Mouse (Mus musculus) limb, embryonic 12.5 days (tissue): ENCODE data around the gene Auts2. TPM values are rescaled to one million over a fixed set of nuclear protein-coding genes. Genes with fewer than 3 reads are reported as not detected.
A peak's percentile ranks its signal among the peaks of the same experiment; 100 is the strongest.

Source experiments
- ATAC-seq: fragments of 200-750 bp; cut with Nextera tagmentation; 2 replicates; pipeline ENCODE4 v1.8.0; 2017; ENCODE audit warnings: low read depth, moderate TSS enrichment; ENCODE audit not compliant: insufficient number of reproducible peaks, insufficient read depth, low FRiP score, low TSS enrichment
- H3K27ac ChIP-seq: fragments of 300-500 bp; sonication (generic); 2 replicates; pipeline ENCODE4 v1.5.1; 2016; ENCODE audit warnings: mild to moderate bottlenecking, moderate library complexity
- H3K27me3 ChIP-seq: fragments of 300-500 bp; sonication (generic); 2 replicates; pipeline ENCODE4 v1.6.1; 2016; ENCODE audit warnings: mild to moderate bottlenecking, moderate library complexity
- H3K36me3 ChIP-seq: fragments of 300-500 bp; sonication (generic); 2 replicates; pipeline ENCODE4 v1.6.1; 2016; ENCODE audit warnings: mild to moderate bottlenecking, moderate library complexity
- H3K4me1 ChIP-seq: fragments of 300-500 bp; sonication (generic); replicated peaks from 2 replicates; pipeline ENCODE4 v1.6.1; 2016
- H3K4me2 ChIP-seq: fragments of 300-500 bp; sonication (generic); 2 replicates; pipeline ENCODE4 v1.6.1; 2016; ENCODE audit warnings: mild to moderate bottlenecking, moderate library complexity
- H3K4me3 ChIP-seq: fragments of 300-500 bp; sonication (generic); replicated peaks from 2 replicates; pipeline ENCODE4 v1.5.1; 2016; ENCODE audit warnings: mild to moderate bottlenecking
- H3K9ac ChIP-seq: fragments of 300-500 bp; sonication (generic); replicated peaks from 2 replicates; pipeline ENCODE4 v1.6.1; 2016; ENCODE audit warnings: mild to moderate bottlenecking, moderate library complexity
- H3K9me3 ChIP-seq: fragments of 300-500 bp; sonication (generic); 2 replicates; pipeline ENCODE4 v1.6.1; 2016; ENCODE audit warnings: mild to moderate bottlenecking, moderate library complexity
- WGBS: fragments of 180-500 bp; shearing (Covaris S2); methylation state at CpG from one replicate; pipeline ENCODE4 v1.1.7; 2016; 5-methylcytosine and 5-hydroxymethylcytosine counted together
- polyA plus RNA-seq: library from polyadenylated mRNA; unstranded; fragments of >200 nt; fragmentation: Nextera tagmentation; extraction: Ambion mirVana; gene quantifications from 2 replicates; pipeline ENCODE4 v1.2.1, GENCODE M21; 2016

Gene Auts2
- polyA plus RNA-seq, 1 experiment from 2014 or later = 66.4 TPM

DNA sequence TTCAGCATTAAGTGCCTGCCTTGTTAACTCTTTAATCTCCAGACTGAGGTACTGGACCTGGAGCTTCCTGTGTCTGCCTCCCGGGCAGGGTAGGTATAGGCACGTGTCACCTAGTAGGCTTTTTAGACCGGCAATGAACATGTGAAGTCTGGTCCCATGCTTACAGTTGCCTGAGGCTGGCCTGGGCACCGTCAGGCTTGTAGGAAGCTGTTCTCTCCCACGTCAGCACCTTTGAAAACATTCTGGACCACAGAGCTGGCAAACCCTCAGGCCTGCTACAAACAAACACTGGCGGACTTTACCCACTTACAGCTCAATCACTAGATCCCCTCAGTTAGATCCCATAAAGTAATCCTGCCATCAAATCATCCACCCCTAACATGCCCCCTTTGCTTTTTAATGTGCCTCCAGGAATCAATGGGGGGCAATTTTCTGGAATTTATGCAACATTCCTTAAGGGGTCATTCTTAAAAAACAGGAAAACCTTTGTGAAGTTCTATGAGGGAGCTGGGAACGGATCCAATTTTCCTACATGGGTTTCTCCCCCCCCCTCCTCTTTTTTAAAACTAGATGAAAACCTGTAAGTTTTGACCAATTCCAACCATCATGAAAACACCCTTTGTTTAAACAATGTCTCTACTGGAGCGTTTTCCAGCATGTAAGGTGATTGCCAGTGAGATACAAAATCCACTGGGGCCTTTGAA is 692.4 kb downstream of the Auts2 start:
- Histone ChIP-seq H3K27ac (peak overlapping the region; percentile 84), H3K9ac (no peak overlapping the region), H3K36me3 (no peaks in the 10 kb centered on the region), H3K4me1 (peaks cover 56% of the 10 kb centered on the region), H3K9me3 (no peaks in the 10 kb centered on the region), H3K4me3 (no peak overlapping the region), H3K4me2 (peak overlapping the region; percentile 40; the same call in 1 of the 2 replicates), H3K27me3 (peaks cover 4% of the 10 kb centered on the region; the same call in 1 of the 2 replicates)
- 34% methylated on average over 8 of the region's 8 CpGs for WGBS
- peak; percentile 38 for ATAC-seq

GRCm38 (mm10) chr5:131849644-131850043 is 693.5 kb downstream of the Auts2 start:
- Histone ChIP-seq H3K36me3 (no peaks in the 10 kb centered on the region), H3K4me2 (no peak overlapping the region), H3K9ac (no peak overlapping the region), H3K4me1 (peaks cover 46% of the 10 kb centered on the region), H3K4me3 (no peak overlapping the region), H3K27ac (no peak overlapping the region), H3K9me3 (no peaks in the 10 kb centered on the region), H3K27me3 (peaks cover 4% of the 10 kb centered on the region; the same call in 1 of the 2 replicates)
- 79% methylated on average over 3 of the region's 3 CpGs for WGBS
- ATAC-seq = no peak

DNA sequence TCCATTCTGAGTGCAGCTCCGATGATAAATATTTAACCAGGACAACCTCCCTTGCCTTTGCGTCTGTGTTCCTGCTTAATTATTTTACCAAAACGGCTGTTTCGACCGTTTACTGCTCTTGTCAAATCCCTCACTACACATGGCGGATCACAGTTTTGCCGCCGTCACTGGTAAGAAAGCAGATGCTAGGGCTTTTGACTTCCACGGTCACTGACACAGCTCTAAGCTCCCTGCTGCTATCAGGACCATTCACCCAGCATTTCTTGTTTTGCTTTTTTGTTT is 698.7 kb downstream of the Auts2 start:
- ATAC-seq = no peak
- Histone ChIP-seq H3K4me2 (no peak overlapping the region), H3K4me3 (no peak overlapping the region), H3K27ac (no peak overlapping the region), H3K4me1 (peaks cover 29% of the 10 kb centered on the region), H3K27me3 (peaks cover 4% of the 10 kb centered on the region; the same call in 1 of the 2 replicates), H3K9ac (no peak overlapping the region), H3K9me3 (no peaks in the 10 kb centered on the region), H3K36me3 (no peaks in the 10 kb centered on the region)
- WGBS = 39% methylated on average over 9 of the region's 9 CpGs

- H3K27ac ChIP-seq = no peak overlapping the region
- no peak overlapping the region for H3K9ac ChIP-seq
- no peak overlapping the region for H3K4me3 ChIP-seq
- peaks cover 25% of the 10 kb centered on the region for H3K4me1 ChIP-seq
- no peak for ATAC-seq
- H3K36me3 ChIP-seq = no peaks in the 10 kb centered on the region
- no peak overlapping the region for H3K4me2 ChIP-seq
- no peaks in the 10 kb centered on the region for H3K9me3 ChIP-seq
- WGBS = 49% methylated on average over 9 of the region's 9 CpGs
- peaks cover 4% of the 10 kb centered on the region; the same call in 1 of the 2 replicates for H3K27me3 ChIP-seq
These were observed 699.2 kb downstream of the Auts2 start for GRCm38 (mm10) chr5:131843766-131844518.

- no peak overlapping the region for H3K4me2 ChIP-seq
- no peak overlapping the region for H3K4me3 ChIP-seq
- no peak overlapping the region for H3K27ac ChIP-seq
- no peaks in the 10 kb centered on the region for H3K27me3 ChIP-seq
- no peaks in the 10 kb centered on the region for H3K9me3 ChIP-seq
- WGBS = 31% methylated on average over 14 of the region's 14 CpGs
- peaks cover 21% of the 10 kb centered on the region for H3K4me1 ChIP-seq
- ATAC-seq = no peak
- H3K9ac ChIP-seq = no peak overlapping the region
- H3K36me3 ChIP-seq = no peaks in the 10 kb centered on the region
These were observed 703.4 kb downstream of the Auts2 start for GRCm38 (mm10) chr5:131839657-131840315.

DNA sequence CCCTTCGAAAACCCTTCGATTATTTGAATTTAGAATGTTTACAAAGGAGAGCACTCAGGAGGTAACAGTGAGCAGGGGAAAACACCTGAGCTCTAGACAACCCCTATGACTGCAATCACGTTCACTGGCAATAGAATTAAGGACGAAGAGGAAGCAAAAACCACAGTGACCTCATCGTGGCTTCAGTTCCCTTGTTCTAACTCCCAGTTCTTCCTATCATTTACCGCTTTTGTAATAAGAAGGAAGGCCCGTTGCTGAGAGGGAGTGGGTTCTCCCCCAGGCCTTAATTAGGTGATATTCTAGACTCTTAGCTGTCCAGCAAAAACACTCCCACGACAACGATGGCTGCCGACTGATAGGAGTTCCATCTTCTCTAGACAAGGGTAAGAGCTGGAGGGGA is 704.1 kb downstream of the Auts2 start:
- ATAC-seq = no peak
- no peaks in the 10 kb centered on the region for H3K27me3 ChIP-seq
- H3K4me2 ChIP-seq = no peak overlapping the region
- H3K9ac ChIP-seq = no peak overlapping the region
- no peaks in the 10 kb centered on the region for H3K9me3 ChIP-seq
- no peaks in the 10 kb centered on the region for H3K36me3 ChIP-seq
- no peak overlapping the region for H3K4me3 ChIP-seq
- H3K4me1 ChIP-seq = peaks cover 18% of the 10 kb centered on the region
- WGBS = 78% methylated on average over 10 of the region's 10 CpGs
- no peak overlapping the region for H3K27ac ChIP-seq

GRCm38 (mm10) chr5:131838064-131838463 is 705.1 kb downstream of the Auts2 start:
- no peak overlapping the region for H3K27ac ChIP-seq
- no peak overlapping the region for H3K4me2 ChIP-seq
- 41% methylated on average over 6 of the region's 6 CpGs for whole genome bisulfite sequencing
- H3K4me3 ChIP-seq = no peak overlapping the region
- no peak overlapping the region for H3K9ac ChIP-seq
- H3K4me1 ChIP-seq = peaks cover 20% of the 10 kb centered on the region
- ATAC-seq = no peak
- no peaks in the 10 kb centered on the region for H3K27me3 ChIP-seq
- H3K9me3 ChIP-seq = no peaks in the 10 kb centered on the region
- H3K36me3 ChIP-seq = no peaks in the 10 kb centered on the region

DNA sequence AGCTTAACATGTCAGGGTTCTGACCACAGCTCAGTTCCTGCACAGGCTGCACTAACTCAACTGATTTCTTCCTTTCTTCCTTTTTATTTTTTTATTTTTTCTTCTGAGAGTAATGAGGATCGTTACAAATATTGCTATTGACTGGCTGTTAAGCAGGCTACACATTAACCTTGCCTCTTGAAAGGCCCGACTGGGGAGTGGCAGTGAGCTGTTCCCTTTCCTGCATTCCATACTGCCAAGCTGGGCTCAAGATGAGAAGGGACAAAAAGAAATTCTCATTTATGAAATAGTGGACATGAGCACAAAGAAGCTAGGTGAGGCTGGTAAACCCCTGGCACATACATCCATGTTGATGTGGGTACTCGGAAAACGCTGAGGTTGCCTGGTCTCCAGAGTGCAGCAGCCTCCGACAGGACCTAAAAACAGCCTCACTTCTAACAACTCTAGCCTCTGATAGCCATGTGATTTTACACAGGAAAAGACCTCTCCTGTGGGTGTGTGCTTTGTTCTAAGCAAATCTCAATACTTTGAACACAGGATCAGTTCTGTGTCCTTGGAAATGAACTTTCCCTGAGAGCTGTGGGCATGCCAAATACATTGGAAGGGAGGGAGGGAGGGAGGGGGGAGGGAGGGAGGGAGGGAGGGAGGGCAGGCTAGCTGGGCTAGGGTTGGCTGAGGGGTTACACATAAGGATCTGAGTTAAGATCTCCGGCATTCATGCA is 707.0 kb downstream of the Auts2 start:
- H3K4me1 ChIP-seq = peaks cover 24% of the 10 kb centered on the region

GRCm38 (mm10) chr5:131832891-131833876 is 710.0 kb downstream of the Auts2 start:
- Histone ChIP-seq H3K27me3 (no peaks in the 10 kb centered on the region), H3K9me3 (no peaks in the 10 kb centered on the region), H3K4me1 (peaks cover 34% of the 10 kb centered on the region), H3K36me3 (no peaks in the 10 kb centered on the region), H3K27ac (no peak overlapping the region), H3K4me2 (no peak overlapping the region), H3K9ac (no peak overlapping the region), H3K4me3 (no peak overlapping the region)
- 28% methylated on average over 19 of the region's 19 CpGs for WGBS
- ATAC-seq = no peak

More for the DNA sequence above, 707.0 kb downstream of the Auts2 start:
- Histone ChIP-seq H3K9me3 (no peaks in the 10 kb centered on the region), H3K9ac (no peak overlapping the region), H3K36me3 (no peaks in the 10 kb centered on the region), H3K4me3 (no peak overlapping the region), H3K27me3 (no peaks in the 10 kb centered on the region), H3K4me2 (no peak overlapping the region), H3K27ac (no peak overlapping the region)
- no peak for ATAC-seq
- WGBS = 64% methylated on average over 6 of the region's 6 CpGs

DNA sequence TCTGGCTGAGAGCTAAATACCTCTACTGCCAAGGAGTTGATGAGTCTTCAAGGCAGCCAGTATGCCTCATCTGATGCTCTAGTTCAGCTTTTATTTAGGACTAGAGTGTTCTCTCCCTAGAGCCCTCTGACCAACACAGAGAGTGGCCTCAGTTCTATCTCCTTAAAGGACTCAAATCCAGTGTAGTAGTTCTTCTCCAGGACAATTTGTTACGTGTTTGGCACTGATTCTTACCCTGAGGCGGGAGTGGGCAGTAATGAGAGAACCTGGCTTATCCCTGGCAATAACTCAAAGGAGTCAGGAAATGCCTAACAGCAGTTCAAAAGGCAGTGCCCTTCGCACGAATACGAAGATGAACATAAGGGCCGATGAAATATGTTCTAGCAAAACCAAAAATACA is 713.0 kb downstream of the Auts2 start:
- Histone ChIP-seq H3K4me2 (no peak overlapping the region), H3K4me3 (no peak overlapping the region), H3K36me3 (no peaks in the 10 kb centered on the region), H3K27me3 (no peaks in the 10 kb centered on the region), H3K9ac (no peak overlapping the region), H3K27ac (no peak overlapping the region), H3K4me1 (peaks cover 40% of the 10 kb centered on the region), H3K9me3 (no peaks in the 10 kb centered on the region)
- no peak for ATAC-seq
- WGBS = 21% methylated on average over 6 of the region's 6 CpGs
